Mouse (Mus musculus): ENCODE data around the gene Lad1.
A peak's percentile ranks its signal among the peaks of the same experiment; 100 is the strongest.

Gene Lad1

GRCm38 (mm10) chr1:135818481-135819086 is at the start of gene Lad1:
Gene Lad1 (plus strand): TSS chr1:135818598.
- no peak for ATAC-seq (ENCODE audit: low TSS enrichment)

- ATAC-seq (ENCODE audit: low TSS enrichment): no peak
These were observed 48.2 kb upstream of the Lad1 start for GRCm38 (mm10) chr1:135770237-135770636.

GRCm38 (mm10) chr1:135770896-135771572 is 47.4 kb upstream of the Lad1 start:
- ATAC-seq (ENCODE audit: low TSS enrichment): no peak

GRCm38 (mm10) chr1:135771573-135771970 is 46.8 kb upstream of the Lad1 start:
- ATAC-seq (ENCODE audit: low TSS enrichment): no peak

GRCm38 (mm10) chr1:135776596-135776995 is 41.8 kb upstream of the Lad1 start:
- ATAC-seq (ENCODE audit: low TSS enrichment): no peak

- no peak for ATAC-seq (ENCODE audit: low TSS enrichment)
These were observed 41.4 kb upstream of the Lad1 start for GRCm38 (mm10) chr1:135777046-135777445.

GRCm38 (mm10) chr1:135778780-135779535 is 39.4 kb upstream of the Lad1 start, which contains the start of gene Tnni1:
Gene Tnni1 (plus strand): TSS chr1:135779434.
- peak; percentile 58; the same call in 1 of the 2 replicates for ATAC-seq (ENCODE audit: low TSS enrichment)

GRCm38 (mm10) chr1:135780649-135781048 is 37.7 kb upstream of the Lad1 start:
- no peak for ATAC-seq (ENCODE audit: low TSS enrichment)

- peak; percentile 72 for ATAC-seq (ENCODE audit: low TSS enrichment)
These were observed 37.2 kb upstream of the Lad1 start for GRCm38 (mm10) chr1:135781220-135781619.

- peak; percentile 14; the same call in 1 of the 2 replicates for ATAC-seq (ENCODE audit: low TSS enrichment)
These were observed 35.6 kb upstream of the Lad1 start for GRCm38 (mm10) chr1:135782816-135783215.

GRCm38 (mm10) chr1:135787799-135788198 is 30.6 kb upstream of the Lad1 start:
- ATAC-seq (ENCODE audit: low TSS enrichment): 0 out of 2 replicates have a peak, but pooled peaks have one; percentile 47

GRCm38 (mm10) chr1:135788708-135789107 is 29.7 kb upstream of the Lad1 start:
- no peak for ATAC-seq (ENCODE audit: low TSS enrichment)

- ATAC-seq (ENCODE audit: low TSS enrichment): peak; percentile 41; the same call in 1 of the 2 replicates
These were observed 28.6 kb upstream of the Lad1 start for GRCm38 (mm10) chr1:135789815-135790214.

GRCm38 (mm10) chr1:135792143-135792939 is 26.1 kb upstream of the Lad1 start:
- no peak for ATAC-seq (ENCODE audit: low TSS enrichment)

GRCm38 (mm10) chr1:135793370-135794215 is 24.8 kb upstream of the Lad1 start:
- peak; percentile 82 for ATAC-seq (ENCODE audit: low TSS enrichment)

- ATAC-seq (ENCODE audit: low TSS enrichment): no peak
These were observed 23.9 kb upstream of the Lad1 start for GRCm38 (mm10) chr1:135794216-135795134.

GRCm38 (mm10) chr1:135798492-135798891 is 19.9 kb upstream of the Lad1 start:
- ATAC-seq (ENCODE audit: low TSS enrichment): no peak

GRCm38 (mm10) chr1:135799109-135799627 is 19.2 kb upstream of the Lad1 start:
- ATAC-seq (ENCODE audit: low TSS enrichment): no peak

GRCm38 (mm10) chr1:135800192-135800950 is 18.0 kb upstream of the Lad1 start:
- ATAC-seq (ENCODE audit: low TSS enrichment): no peak
